Mouse (Mus musculus): Measurements from ENCODE around the gene Wdpcp. TPM values are rescaled to one million over a fixed set of nuclear protein-coding genes. Genes with fewer than 3 reads are reported as not detected.

Gene Wdpcp
- polyA plus RNA-seq, 1 experiment: not detected

- H3K27ac ChIP-seq (ENCODE audit: insufficient read depth, low read depth, low read length): no peak overlapping the region
- TF ChIP-seq POLR2A (IDR thresholded peaks at IDR 0.05; ENCODE audit: insufficient read depth, low read depth, low read length) (no peak), CTCF (IDR thresholded peaks at IDR 0.05; ENCODE audit: insufficient read depth, low read depth, low read length) (no peak)
- H3K4me3 ChIP-seq (ENCODE audit: insufficient read depth, low read depth, low read length): no peak overlapping the region
- H3K4me1 ChIP-seq (ENCODE audit: control insufficient read depth, insufficient read depth, low read length): no peaks in the 10 kb centered on the region
These were observed 24.5 kb upstream of the Wdpcp start for GRCm38 (mm10) chr11:21547518-21547917.

- Histone ChIP-seq H3K27ac (ENCODE audit: insufficient read depth, low read depth, low read length) (no peak overlapping the region), H3K4me3 (ENCODE audit: insufficient read depth, low read depth, low read length) (no peak overlapping the region), H3K4me1 (ENCODE audit: control insufficient read depth, insufficient read depth, low read length) (no peaks in the 10 kb centered on the region)
- WGBS: 90% methylated on average over 2 of the region's 2 CpGs
- TF ChIP-seq CTCF (IDR thresholded peaks at IDR 0.05; ENCODE audit: insufficient read depth, low read depth, low read length): no peak
- TF ChIP-seq POLR2A (IDR thresholded peaks at IDR 0.05; ENCODE audit: insufficient read depth, low read depth, low read length): no peak
These were observed 23.0 kb upstream of the Wdpcp start for GRCm38 (mm10) chr11:21549052-21549451.

- TF ChIP-seq POLR2A (IDR thresholded peaks at IDR 0.05; ENCODE audit: insufficient read depth, low read depth, low read length) (no peak), CTCF (IDR thresholded peaks at IDR 0.05; ENCODE audit: insufficient read depth, low read depth, low read length) (no peak)
- WGBS: 81% methylated on average over 4 of the region's 4 CpGs
- Histone ChIP-seq H3K4me1 (ENCODE audit: control insufficient read depth, insufficient read depth, low read length) (no peaks in the 10 kb centered on the region), H3K4me3 (ENCODE audit: insufficient read depth, low read depth, low read length) (no peak overlapping the region), H3K27ac (ENCODE audit: insufficient read depth, low read depth, low read length) (no peak overlapping the region)
These were observed 22.3 kb upstream of the Wdpcp start for GRCm38 (mm10) chr11:21549754-21550153.

- whole genome bisulfite sequencing: 81% methylated on average over 12 of the region's 12 CpGs
- H3K4me3 ChIP-seq (ENCODE audit: insufficient read depth, low read depth, low read length): no peak overlapping the region
- H3K4me1 ChIP-seq (ENCODE audit: control insufficient read depth, insufficient read depth, low read length): no peaks in the 10 kb centered on the region
- TF ChIP-seq POLR2A (IDR thresholded peaks at IDR 0.05; ENCODE audit: insufficient read depth, low read depth, low read length): no peak
- TF ChIP-seq CTCF (IDR thresholded peaks at IDR 0.05; ENCODE audit: insufficient read depth, low read depth, low read length): no peak
- no peak overlapping the region for H3K27ac ChIP-seq (ENCODE audit: insufficient read depth, low read depth, low read length)
These were observed 21.5 kb upstream of the Wdpcp start for GRCm38 (mm10) chr11:21550222-21551173.

- H3K4me1 ChIP-seq (ENCODE audit: control insufficient read depth, insufficient read depth, low read length): no peaks in the 10 kb centered on the region
- WGBS: 90% methylated on average over 3 of the region's 3 CpGs
- TF ChIP-seq CTCF (IDR thresholded peaks at IDR 0.05; ENCODE audit: insufficient read depth, low read depth, low read length) (no peak), POLR2A (IDR thresholded peaks at IDR 0.05; ENCODE audit: insufficient read depth, low read depth, low read length) (no peak)
- no peak overlapping the region for H3K4me3 ChIP-seq (ENCODE audit: insufficient read depth, low read depth, low read length)
- no peak overlapping the region for H3K27ac ChIP-seq (ENCODE audit: insufficient read depth, low read depth, low read length)
These were observed 20.0 kb upstream of the Wdpcp start for GRCm38 (mm10) chr11:21552049-21552448.

- 89% methylated on average over 11 of the region's 11 CpGs for WGBS
- TF ChIP-seq CTCF (IDR thresholded peaks at IDR 0.05; ENCODE audit: insufficient read depth, low read depth, low read length): no peak
- TF ChIP-seq POLR2A (IDR thresholded peaks at IDR 0.05; ENCODE audit: insufficient read depth, low read depth, low read length): no peak
- H3K4me3 ChIP-seq (ENCODE audit: insufficient read depth, low read depth, low read length): no peak overlapping the region
These were observed 12.3 kb upstream of the Wdpcp start for GRCm38 (mm10) chr11:21559727-21560126.

GRCm38 (mm10) chr11:21561347-21561746 is 10.7 kb upstream of the Wdpcp start:
- 80% methylated on average over 5 of the region's 5 CpGs for WGBS
- no peak for TF ChIP-seq CTCF (IDR thresholded peaks at IDR 0.05; ENCODE audit: insufficient read depth, low read depth, low read length)
- TF ChIP-seq POLR2A (IDR thresholded peaks at IDR 0.05; ENCODE audit: insufficient read depth, low read depth, low read length): no peak
- H3K27ac ChIP-seq (ENCODE audit: insufficient read depth, low read depth, low read length): no peak overlapping the region
- no peak overlapping the region for H3K4me3 ChIP-seq (ENCODE audit: insufficient read depth, low read depth, low read length)
- H3K4me1 ChIP-seq (ENCODE audit: control insufficient read depth, insufficient read depth, low read length): peaks cover 9% of the 10 kb centered on the region

More at GRCm38 (mm10) chr11:21559727-21560126, 12.3 kb upstream of the Wdpcp start:
- peaks cover 4% of the 10 kb centered on the region; the same call in 1 of the 2 replicates for H3K4me1 ChIP-seq (ENCODE audit: control insufficient read depth, insufficient read depth, low read length)
- no peak overlapping the region for H3K27ac ChIP-seq (ENCODE audit: insufficient read depth, low read depth, low read length)

- Histone ChIP-seq H3K4me1 (ENCODE audit: control insufficient read depth, insufficient read depth, low read length) (peaks cover 9% of the 10 kb centered on the region), H3K4me3 (ENCODE audit: insufficient read depth, low read depth, low read length) (no peak overlapping the region), H3K27ac (ENCODE audit: insufficient read depth, low read depth, low read length) (no peak overlapping the region)
- WGBS: 59% methylated on average over 4 of the region's 4 CpGs
- TF ChIP-seq CTCF (IDR thresholded peaks at IDR 0.05; ENCODE audit: insufficient read depth, low read depth, low read length) (no peak), POLR2A (IDR thresholded peaks at IDR 0.05; ENCODE audit: insufficient read depth, low read depth, low read length) (no peak)
These were observed 8.3 kb upstream of the Wdpcp start for GRCm38 (mm10) chr11:21563617-21564325.

Data from olfactory bulb, adult 2 months (tissue).